Mouse (Mus musculus) liver, embryonic 14.5 days (tissue): ENCODE data around the gene Insyn1. TPM values are rescaled to one million over a fixed set of nuclear protein-coding genes. Genes with fewer than 3 reads are reported as not detected.

ENCODE experiments used
- ATAC-seq: fragments of 200-750 bp; cut with Nextera tagmentation; 2 replicates; pipeline ENCODE4 v1.8.0; 2017; ENCODE audit warnings: moderate number of reproducible peaks, mild to moderate bottlenecking, moderate library complexity; ENCODE audit not compliant: insufficient read depth
- DNase-seq, 3 experiments: peaks; one replicate each; pipeline ENCODE4 v3.0.0-alpha.2; 2012 to 2013; ENCODE audit warnings: low read depth in 3 of 3, low spot score in 3 of 3
- H3K27ac ChIP-seq: fragments of 300-500 bp; sonication (generic); 2 replicates; pipeline ENCODE4 v1.5.1; 2014; ENCODE audit warnings: moderate library complexity, mild to moderate bottlenecking, control low read depth, inconsistent platforms
- H3K27me3 ChIP-seq: fragments of 300-500 bp; sonication (generic); 2 replicates; pipeline ENCODE4 v1.6.1; 2014; ENCODE audit warnings: mild to moderate bottlenecking, low read length, moderate library complexity; ENCODE audit not compliant: control insufficient read depth, insufficient read depth
- H3K36me3 ChIP-seq: fragments of 300-500 bp; sonication (generic); replicated peaks from 2 replicates; pipeline ENCODE4 v1.6.1; 2014; ENCODE audit warnings: low read depth; ENCODE audit not compliant: control insufficient read depth, insufficient read depth
- H3K4me1 ChIP-seq, 2 experiments: fragments of 200-500 bp in 1 of 2; fragments of 300-500 bp in 1 of 2; sonication (generic) in 1 of 2; replicated peaks; 2 replicates each; pipeline ENCODE4 v1.6.1; 2012 to 2014; ENCODE audit warnings: antibody characterized with exemption in 1 of 2, inconsistent platforms in 1 of 2, low read length in 1 of 2; ENCODE audit not compliant: control insufficient read depth in 2 of 2, insufficient read depth in 2 of 2
- H3K4me2 ChIP-seq: fragments of 300-500 bp; sonication (generic); 2 replicates; pipeline ENCODE4 v1.6.1; 2014; ENCODE audit warnings: low read depth, mild to moderate bottlenecking, control low read depth, moderate library complexity
- H3K4me3 ChIP-seq, 2 experiments: fragments of 200-500 bp in 1 of 2; fragments of 300-500 bp in 1 of 2; sonication (generic) in 1 of 2; 2 replicates each; pipeline ENCODE4 v1.5.1; 2012 to 2014; ENCODE audit warnings: low read depth in 2 of 2, low read length in 2 of 2, mild to moderate bottlenecking in 2 of 2, control low read depth in 1 of 2, inconsistent platforms in 1 of 2, moderate library complexity in 1 of 2; ENCODE audit not compliant: insufficient read depth in 1 of 2
- H3K9ac ChIP-seq: fragments of 300-500 bp; sonication (generic); replicated peaks from 2 replicates; pipeline ENCODE4 v1.6.1; 2014; ENCODE audit warnings: mild to moderate bottlenecking, control low read depth, moderate library complexity
- H3K9me3 ChIP-seq: fragments of 300-500 bp; sonication (generic); 2 replicates; pipeline ENCODE4 v1.6.1; 2016; ENCODE audit warnings: low read length, mixed read lengths; ENCODE audit not compliant: control insufficient read depth
- CTCF ChIP-seq: IDR thresholded peaks from 2 replicates; pipeline ENCODE4 v1.5.1; 2016; ENCODE audit warnings: antibody characterized with exemption, low read depth, control low read depth
- EP300 ChIP-seq: IDR thresholded peaks from 2 replicates; pipeline ENCODE4 v1.6.1; 2016; ENCODE audit warnings: antibody characterized with exemption, low read depth
- WGBS: fragments of 180-500 bp; shearing (Covaris S2); extraction: QIAGEN DNeasy Blood & Tissue Kit; methylation state at CpG from one replicate; pipeline ENCODE4 v1.1.7; 2014; ENCODE audit not compliant: insufficient replicate concordance; 5-methylcytosine and 5-hydroxymethylcytosine counted together
- polyA plus RNA-seq, 2 experiments: library from polyadenylated mRNA; depleted of rRNA in 1 of 2; stranded (reverse) in 1 of 2; unstranded in 1 of 2; fragments of >200 nt; fragmentation: Nextera tagmentation in 1 of 2; extraction: Ambion mirVana in 1 of 2; gene quantifications; 2 replicates each; pipeline versions ENCODE4 v1.2.1 to v1.2.3; 2012 to 2014

Gene Insyn1
- polyA plus RNA-seq, 2 experiments = 0.08 TPM; not detected in 1

GRCm38 (mm10) chr9:58521883-58522423 lies 33.5 kb downstream of the Insyn1 start:
- WGBS = 25% methylated on average over 4 of the region's 4 CpGs
- Histone ChIP-seq H3K27me3 (no peaks in the 10 kb centered on the region), H3K4me1 (peaks cover 0 to 8% of the 10 kb centered on the region in 2 experiments; a peak in 2 of 4 replicates), H3K4me3 (no peak overlapping the region), H3K9ac (no peak overlapping the region), H3K9me3 (no peaks in the 10 kb centered on the region), H3K36me3 (no peaks in the 10 kb centered on the region), H3K27ac (no peak overlapping the region), H3K4me2 (no peak overlapping the region)
- ATAC-seq (no peak), DNase-seq (no peak)
- TF ChIP-seq EP300 = no peak
- no peak for TF ChIP-seq CTCF

GRCm38 (mm10) chr9:58525108-58525507 lies 36.7 kb downstream of the Insyn1 start:
- Histone ChIP-seq H3K4me1 (peaks cover 0 to 8% of the 10 kb centered on the region in 2 experiments; a peak in 2 of 4 replicates), H3K36me3 (no peaks in the 10 kb centered on the region), H3K9ac (no peak overlapping the region), H3K27me3 (no peaks in the 10 kb centered on the region), H3K4me2 (no peak overlapping the region), H3K27ac (no peak overlapping the region), H3K4me3 (no peak overlapping the region), H3K9me3 (no peaks in the 10 kb centered on the region)
- 52% methylated on average over 4 of the region's 4 CpGs for WGBS
- TF ChIP-seq EP300 = no peak
- TF ChIP-seq CTCF = no peak
- DNase-seq (no peak), ATAC-seq (no peak)

- Histone ChIP-seq H3K27ac (no peak overlapping the region), H3K27me3 (no peaks in the 10 kb centered on the region), H3K4me1 (no peaks in the 10 kb centered on the region), H3K9me3 (no peaks in the 10 kb centered on the region), H3K4me2 (no peak overlapping the region), H3K36me3 (no peaks in the 10 kb centered on the region), H3K9ac (no peak overlapping the region), H3K4me3 (no peak overlapping the region)
- TF ChIP-seq EP300 = no peak
- no peak for TF ChIP-seq CTCF
- no peak for ATAC-seq
- 54% methylated on average over 4 of the region's 4 CpGs for WGBS
- no peak for DNase-seq
Observed at GRCm38 (mm10) chr9:58527841-58528240, 39.4 kb downstream of the Insyn1 start.

- 69% methylated on average over 13 of the region's 13 CpGs for WGBS
- H3K9me3 ChIP-seq = no peaks in the 10 kb centered on the region
- H3K27ac ChIP-seq = no peak overlapping the region
- no peak overlapping the region for H3K4me3 ChIP-seq
- no peak for DNase-seq
- no peaks in the 10 kb centered on the region for H3K36me3 ChIP-seq
- ATAC-seq = no peak
- TF ChIP-seq EP300 = no peak
- TF ChIP-seq CTCF = no peak
- no peak overlapping the region for H3K9ac ChIP-seq
- H3K4me2 ChIP-seq = no peak overlapping the region
- H3K4me1 ChIP-seq = no peaks in the 10 kb centered on the region
- H3K27me3 ChIP-seq = no peaks in the 10 kb centered on the region
Observed at GRCm38 (mm10) chr9:58530407-58530806, 42.0 kb downstream of the Insyn1 start.

GRCm38 (mm10) chr9:58532236-58532635 lies 43.8 kb downstream of the Insyn1 start:
- no peak overlapping the region for H3K9ac ChIP-seq
- TF ChIP-seq EP300 (no peak), CTCF (no peak)
- no peak for DNase-seq
- no peaks in the 10 kb centered on the region for H3K36me3 ChIP-seq
- WGBS = 75% methylated on average over 4 of the region's 4 CpGs
- no peaks in the 10 kb centered on the region for H3K27me3 ChIP-seq
- H3K4me2 ChIP-seq = no peak overlapping the region
- H3K27ac ChIP-seq = no peak overlapping the region
- no peaks in the 10 kb centered on the region for H3K4me1 ChIP-seq
- no peaks in the 10 kb centered on the region for H3K9me3 ChIP-seq
- ATAC-seq = no peak
- H3K4me3 ChIP-seq = no peak overlapping the region
